Mouse (Mus musculus): ENCODE measurements around the gene Sdk2.

Sdk2 gene

GRCm38 (mm10) chr11:113760476-113760875, 306.4 kb downstream of the Sdk2 start:
- no peak for DNase-seq

- DNase-seq = no peak
These were observed 308.0 kb downstream of the Sdk2 start for GRCm38 (mm10) chr11:113758851-113759250.

- no peak for DNase-seq
These were observed 310.3 kb downstream of the Sdk2 start for GRCm38 (mm10) chr11:113756578-113756977.

- DNase-seq = no peak
These were observed 311.0 kb downstream of the Sdk2 start for GRCm38 (mm10) chr11:113755878-113756277.

- DNase-seq = no peak
These were observed 312.0 kb downstream of the Sdk2 start for GRCm38 (mm10) chr11:113754845-113755244.

GRCm38 (mm10) chr11:113752685-113753430, 314.0 kb downstream of the Sdk2 start:
- no peak for DNase-seq

- DNase-seq = no peak
These were observed 314.6 kb downstream of the Sdk2 start for GRCm38 (mm10) chr11:113752158-113752661.

- peak; percentile 93 for DNase-seq
These were observed 315.3 kb downstream of the Sdk2 start, which contains the start of gene Cdc42ep4 for GRCm38 (mm10) chr11:113751484-113752084. Gene Cdc42ep4, minus strand, starts transcription at chr11:113751881.

GRCm38 (mm10) chr11:113750571-113751483, 316.0 kb downstream of the Sdk2 start:
- DNase-seq = peak; percentile 86

GRCm38 (mm10) chr11:113749749-113750351, 317.0 kb downstream of the Sdk2 start:
- peak; percentile 50 for DNase-seq

- DNase-seq = peak; percentile 69
These were observed 317.9 kb downstream of the Sdk2 start for GRCm38 (mm10) chr11:113748797-113749521.

GRCm38 (mm10) chr11:113747725-113748380, 319.0 kb downstream of the Sdk2 start:
- DNase-seq = no peak

GRCm38 (mm10) chr11:113747056-113747455, 319.8 kb downstream of the Sdk2 start:
- peak; percentile 73 for DNase-seq

GRCm38 (mm10) chr11:113745961-113746360, 320.9 kb downstream of the Sdk2 start:
- no peak for DNase-seq

GRCm38 (mm10) chr11:113742998-113743397, 323.8 kb downstream of the Sdk2 start:
- no peak for DNase-seq

GRCm38 (mm10) chr11:113740100-113740499, 326.7 kb downstream of the Sdk2 start:
- no peak for DNase-seq

GRCm38 (mm10) chr11:113739213-113739612, 327.6 kb downstream of the Sdk2 start:
- DNase-seq = peak; percentile 76

GRCm38 (mm10) chr11:113737912-113738311, 328.9 kb downstream of the Sdk2 start:
- DNase-seq = no peak

- DNase-seq = no peak
These were observed 329.3 kb downstream of the Sdk2 start for GRCm38 (mm10) chr11:113737553-113737854.

- no peak for DNase-seq
These were observed 329.8 kb downstream of the Sdk2 start for GRCm38 (mm10) chr11:113736848-113737552.

- DNase-seq = no peak
These were observed 331.7 kb downstream of the Sdk2 start for GRCm38 (mm10) chr11:113735151-113735550.
